Mouse (Mus musculus) lung, postnatal 10 days (tissue): ENCODE data around the gene H2al2b.
"Not testable (repeated sequence)": the region's sequence is repeated elsewhere in the genome, so short reads cannot be mapped to it uniquely, and the experiment has no call there.

Experiments used
- DNase-seq: peaks from one replicate; pipeline ENCODE4 v3.0.0; 2021

The H2al2b gene

DNA sequence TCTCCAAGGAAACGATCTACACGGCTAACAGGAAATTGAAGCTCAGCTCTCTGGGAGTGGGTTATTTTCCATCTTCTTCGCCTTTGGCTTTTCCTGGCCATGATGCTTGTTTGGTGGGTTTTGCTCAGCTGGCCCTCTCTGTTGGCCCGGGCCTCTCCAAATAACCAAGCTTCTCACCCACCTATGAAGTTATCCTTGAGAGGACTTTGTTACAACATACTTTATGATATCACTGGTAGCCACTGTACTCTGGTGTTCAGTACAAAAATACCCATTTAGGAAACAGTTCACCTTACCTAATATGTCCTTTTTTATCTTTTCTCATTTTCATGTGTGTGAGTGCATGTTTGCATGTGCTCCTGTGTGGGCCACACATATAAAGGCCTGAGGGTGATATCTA is at the start of gene H2al2b:
H2al2b (minus strand) TSS at position 101 of the 400 bp plus-strand sequence.
- not testable (repeated sequence) for DNase-seq
